Mouse (Mus musculus) stomach, embryonic 15.5 days (tissue): ENCODE data around the gene Phlda1. TPM values are rescaled to one million over a fixed set of nuclear protein-coding genes. Genes with fewer than 3 reads are reported as not detected.
A peak's percentile ranks its signal among the peaks of the same experiment; 100 is the strongest.

Experiments
- ATAC-seq: fragments of 200-750 bp; cut with Nextera tagmentation; 2 replicates; pipeline ENCODE4 v1.8.0; 2017; ENCODE audit warnings: low read depth, moderate number of reproducible peaks, moderate TSS enrichment; ENCODE audit not compliant: insufficient read depth, low FRiP score
- H3K27ac ChIP-seq: fragments of 300-500 bp; sonication (generic); 2 replicates; pipeline ENCODE4 v1.5.1; 2015; ENCODE audit warnings: mild to moderate bottlenecking, inconsistent platforms
- H3K27me3 ChIP-seq: fragments of 300-500 bp; sonication (generic); replicated peaks from 2 replicates; pipeline ENCODE4 v1.6.1; 2015; ENCODE audit warnings: inconsistent platforms
- H3K36me3 ChIP-seq: fragments of 300-500 bp; sonication (generic); 2 replicates; pipeline ENCODE4 v1.6.1; 2015; ENCODE audit warnings: inconsistent platforms
- H3K4me1 ChIP-seq: fragments of 300-500 bp; sonication (generic); 2 replicates; pipeline ENCODE4 v1.6.1; 2015; ENCODE audit warnings: inconsistent platforms
- H3K4me2 ChIP-seq: fragments of 300-500 bp; sonication (generic); 2 replicates; pipeline ENCODE4 v1.6.1; 2015; ENCODE audit warnings: mild to moderate bottlenecking, inconsistent platforms
- H3K4me3 ChIP-seq: fragments of 300-500 bp; sonication (generic); replicated peaks from 2 replicates; pipeline ENCODE4 v1.5.1; 2015; ENCODE audit warnings: inconsistent platforms
- H3K9ac ChIP-seq: fragments of 300-500 bp; sonication (generic); 2 replicates; pipeline ENCODE4 v1.6.1; 2015; ENCODE audit warnings: inconsistent platforms
- H3K9me3 ChIP-seq: fragments of 300-500 bp; sonication (generic); 2 replicates; pipeline ENCODE4 v1.6.1; 2016; ENCODE audit warnings: inconsistent platforms
- WGBS: fragments of 180-500 bp; shearing (Covaris S2); methylation state at CpG from one replicate; pipeline ENCODE4 v1.1.7; 2015; 5-methylcytosine and 5-hydroxymethylcytosine counted together
- polyA plus RNA-seq: library from polyadenylated mRNA; unstranded; fragments of >200 nt; fragmentation: Nextera tagmentation; extraction: Ambion mirVana; gene quantifications from 2 replicates; pipeline ENCODE4 v1.2.1, GENCODE M21; 2015

The Phlda1 gene
- 44.7 and 58.3 TPM in 2 replicates for polyA plus RNA-seq

GRCm38 (mm10) chr10:111506101-111506925, at the start of gene Phlda1:
Phlda1 (plus strand) TSS chr10:111506286.
- Histone ChIP-seq H3K36me3 (no peaks in the 10 kb centered on the region), H3K4me1 (peaks cover 19% of the 10 kb centered on the region), H3K4me3 (peak within 1 kb of the TSS; percentile 88), H3K27me3 (no peaks in the 10 kb centered on the region), H3K9me3 (no peaks in the 10 kb centered on the region), H3K9ac (peak within 1 kb of the TSS; percentile 93), H3K27ac (peak within 1 kb of the TSS; percentile 96), H3K4me2 (peak within 1 kb of the TSS; percentile 94)
- WGBS, result under 1% methylated on average over 87 of the region's 94 CpGs
- ATAC-seq, result peak; percentile 94

GRCm38 (mm10) chr10:111458088-111458487, 48.0 kb upstream of the Phlda1 start:
- no peaks in the 10 kb centered on the region for H3K27me3 ChIP-seq
- WGBS, result 80% methylated on average over 7 of the region's 7 CpGs
- no peak overlapping the region for H3K4me2 ChIP-seq
- H3K4me3 ChIP-seq, result no peak overlapping the region
- H3K27ac ChIP-seq, result no peak overlapping the region
- H3K36me3 ChIP-seq, result no peaks in the 10 kb centered on the region
- no peaks in the 10 kb centered on the region for H3K4me1 ChIP-seq
- no peaks in the 10 kb centered on the region for H3K9me3 ChIP-seq
- no peak for ATAC-seq
- H3K9ac ChIP-seq, result no peak overlapping the region

- Histone ChIP-seq H3K9ac (no peak overlapping the region), H3K4me3 (no peak overlapping the region), H3K36me3 (no peaks in the 10 kb centered on the region), H3K4me1 (no peaks in the 10 kb centered on the region), H3K27ac (no peak overlapping the region), H3K4me2 (no peak overlapping the region), H3K9me3 (no peaks in the 10 kb centered on the region), H3K27me3 (no peaks in the 10 kb centered on the region)
- WGBS, result 66% methylated on average over 9 of the region's 9 CpGs
- ATAC-seq, result no peak
Measured at GRCm38 (mm10) chr10:111459040-111459439, 47.0 kb upstream of the Phlda1 start.

GRCm38 (mm10) chr10:111459874-111460273, 46.2 kb upstream of the Phlda1 start:
- Histone ChIP-seq H3K27ac (no peak overlapping the region), H3K4me1 (no peaks in the 10 kb centered on the region), H3K4me2 (no peak overlapping the region), H3K9me3 (no peaks in the 10 kb centered on the region), H3K9ac (no peak overlapping the region), H3K36me3 (no peaks in the 10 kb centered on the region), H3K27me3 (no peaks in the 10 kb centered on the region), H3K4me3 (no peak overlapping the region)
- no peak for ATAC-seq
- 88% methylated on average over 3 of the region's 3 CpGs for WGBS

- 16% methylated on average over 4 of the region's 4 CpGs for WGBS
- no peaks in the 10 kb centered on the region for H3K4me1 ChIP-seq
Measured at GRCm38 (mm10) chr10:111460381-111460780, 45.7 kb upstream of the Phlda1 start.

GRCm38 (mm10) chr10:111464833-111465232, 41.3 kb upstream of the Phlda1 start:
- 71% methylated on average over 1 of the region's 1 CpGs for WGBS
- ATAC-seq, result no peak
- Histone ChIP-seq H3K4me1 (no peaks in the 10 kb centered on the region), H3K36me3 (no peaks in the 10 kb centered on the region), H3K4me2 (no peak overlapping the region), H3K4me3 (no peak overlapping the region), H3K9me3 (no peaks in the 10 kb centered on the region), H3K27me3 (no peaks in the 10 kb centered on the region), H3K27ac (no peak overlapping the region), H3K9ac (no peak overlapping the region)

More at GRCm38 (mm10) chr10:111460381-111460780, 45.7 kb upstream of the Phlda1 start:
- Histone ChIP-seq H3K27ac (no peak overlapping the region), H3K9ac (no peak overlapping the region), H3K36me3 (no peaks in the 10 kb centered on the region), H3K9me3 (no peaks in the 10 kb centered on the region), H3K27me3 (no peaks in the 10 kb centered on the region), H3K4me3 (no peak overlapping the region), H3K4me2 (no peak overlapping the region)
- ATAC-seq, result no peak; the same call in 1 of the 2 replicates

GRCm38 (mm10) chr10:111465409-111465808, 40.7 kb upstream of the Phlda1 start:
- Histone ChIP-seq H3K4me1 (no peaks in the 10 kb centered on the region), H3K27ac (no peak overlapping the region), H3K9ac (no peak overlapping the region), H3K4me3 (no peak overlapping the region), H3K36me3 (no peaks in the 10 kb centered on the region), H3K4me2 (no peak overlapping the region), H3K27me3 (no peaks in the 10 kb centered on the region), H3K9me3 (no peaks in the 10 kb centered on the region)
- 51% methylated on average over 2 of the region's 2 CpGs for WGBS
- no peak for ATAC-seq

GRCm38 (mm10) chr10:111471166-111471565, 34.9 kb upstream of the Phlda1 start:
- Histone ChIP-seq H3K9ac (no peak overlapping the region), H3K4me1 (peaks cover 12% of the 10 kb centered on the region; the same call in 1 of the 2 replicates), H3K9me3 (no peaks in the 10 kb centered on the region), H3K27me3 (no peaks in the 10 kb centered on the region), H3K4me3 (no peak overlapping the region), H3K27ac (no peak overlapping the region), H3K36me3 (no peaks in the 10 kb centered on the region), H3K4me2 (no peak overlapping the region)
- ATAC-seq, result no peak
- 84% methylated on average over 9 of the region's 9 CpGs for WGBS

- peak within 1 kb of the TSS; percentile 82 for H3K4me3 ChIP-seq
- peak within 1 kb of the TSS; percentile 88 for H3K4me2 ChIP-seq
- under 1% methylated on average over 75 of the region's 80 CpGs for WGBS
Measured at GRCm38 (mm10) chr10:111472686-111473510, 33.2 kb upstream of the Phlda1 start, which contains the start of gene Nap1l1. Nap1l1 (plus strand) TSS chr10:111473223.

GRCm38 (mm10) chr10:111473511-111474371, 32.3 kb upstream of the Phlda1 start:
- Histone ChIP-seq H3K4me3 (peak overlapping the region; percentile 82), H3K36me3 (no peaks in the 10 kb centered on the region), H3K9ac (peak overlapping the region; percentile 64), H3K4me1 (peaks cover 21% of the 10 kb centered on the region; the same call in 1 of the 2 replicates), H3K27me3 (no peaks in the 10 kb centered on the region), H3K27ac (peak overlapping the region; percentile 87), H3K4me2 (peak overlapping the region; percentile 88), H3K9me3 (no peaks in the 10 kb centered on the region)
- WGBS, result under 1% methylated on average over 50 of the region's 58 CpGs
- peak; percentile 77 for ATAC-seq

More at GRCm38 (mm10) chr10:111472686-111473510, 33.2 kb upstream of the Phlda1 start, which contains the start of gene Nap1l1:
- Histone ChIP-seq H3K36me3 (no peaks in the 10 kb centered on the region), H3K27me3 (no peaks in the 10 kb centered on the region), H3K4me1 (peaks cover 21% of the 10 kb centered on the region; the same call in 1 of the 2 replicates), H3K9ac (peak within 1 kb of the TSS; percentile 64), H3K9me3 (no peaks in the 10 kb centered on the region), H3K27ac (peak within 1 kb of the TSS; percentile 87)
- peak; percentile 99 for ATAC-seq

GRCm38 (mm10) chr10:111476301-111476700, 29.8 kb upstream of the Phlda1 start:
- no peak overlapping the region for H3K4me3 ChIP-seq
- H3K36me3 ChIP-seq, result no peaks in the 10 kb centered on the region
- WGBS, result 39% methylated on average over 4 of the region's 4 CpGs
- H3K9me3 ChIP-seq, result no peaks in the 10 kb centered on the region
- H3K27me3 ChIP-seq, result no peaks in the 10 kb centered on the region
- no peak overlapping the region for H3K27ac ChIP-seq
- peaks cover 21% of the 10 kb centered on the region; the same call in 1 of the 2 replicates for H3K4me1 ChIP-seq
- no peak for ATAC-seq
- no peak overlapping the region; the same call in 1 of the 2 replicates for H3K4me2 ChIP-seq
- no peak overlapping the region for H3K9ac ChIP-seq
